8 mouse cellular contexts compared by ENCODE assay signal in the genomic region with DNA sequence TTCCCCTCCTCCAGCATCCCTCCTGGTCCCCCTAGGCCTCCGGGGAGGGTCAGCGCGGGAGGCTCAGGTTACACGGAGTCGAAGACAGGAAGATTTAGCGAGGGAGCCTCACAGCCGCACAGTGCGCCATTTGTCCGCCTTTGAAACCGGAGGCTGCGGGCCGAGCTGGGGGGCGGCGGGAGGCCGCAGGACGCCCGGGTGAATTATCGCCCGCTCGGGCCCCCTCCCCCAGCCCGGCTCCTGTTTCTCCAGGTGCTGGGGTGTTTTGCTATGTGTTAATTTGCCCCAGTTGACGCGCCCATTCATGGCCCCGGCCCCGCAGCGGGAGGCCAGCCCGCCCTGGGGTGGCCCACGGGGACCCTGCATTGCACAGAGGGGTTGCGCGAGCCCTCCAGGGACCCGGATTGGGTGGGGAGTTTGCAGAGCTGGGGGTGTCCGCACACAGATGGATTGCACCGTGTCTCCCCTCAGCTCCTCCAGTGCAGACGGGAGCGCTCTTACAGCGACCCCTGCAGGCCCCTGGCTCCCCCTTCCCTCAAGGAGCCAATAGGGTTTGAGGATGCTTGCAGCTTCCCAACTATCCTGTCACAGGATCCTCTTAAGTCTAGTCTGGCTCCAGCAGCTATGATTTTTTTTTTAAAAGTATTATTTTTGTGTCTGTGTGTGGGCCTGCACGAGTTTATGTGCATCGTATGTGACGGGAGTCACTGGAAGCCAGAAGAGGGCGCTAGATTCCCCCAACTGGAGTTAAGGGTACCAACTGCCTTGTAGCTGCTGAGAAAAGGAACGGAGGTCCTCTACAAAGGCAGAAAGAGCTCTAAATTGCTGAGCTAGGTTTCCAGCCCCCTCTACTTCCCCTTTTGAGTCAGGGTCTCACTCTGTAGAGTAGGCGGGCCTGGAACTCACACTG. TPM values are rescaled to one million over a fixed set of nuclear protein-coding genes. Genes with fewer than 3 reads are reported as not detected.
A peak's percentile ranks its signal among the peaks of the same experiment; 100 is the strongest.
DNase-seq lines count a peak whose midpoint lies in the region; ATAC-seq and TF ChIP-seq lines count a peak whose summit lies in the region.

No protein-coding gene starts in this region.

- 5% methylated on average over 42 of the region's 42 CpGs for WGBS in embryonic facial prominence, embryonic 12.5 days
- WGBS in hindbrain, embryonic 12.5 days = 5% methylated on average over 41 of the region's 42 CpGs
- WGBS in lung, embryonic 14.5 days = 6% methylated on average over 42 of the region's 42 CpGs
- 7% methylated on average over 40 of the region's 42 CpGs for WGBS in stomach, embryonic 14.5 days

- H3K4me2 ChIP-seq in embryonic facial prominence, embryonic 12.5 days (replicated peaks) = peak overlapping the region; percentile 64
- H3K4me2 ChIP-seq in hindbrain, embryonic 12.5 days (replicated peaks) = peak overlapping the region; percentile 75
- peak overlapping the region; percentile 80 for H3K4me2 ChIP-seq in lung, embryonic 14.5 days
- H3K4me2 ChIP-seq in stomach, embryonic 14.5 days (replicated peaks; ENCODE audit: low read depth, low read length) = peak overlapping the region; percentile 55

- H3K27ac ChIP-seq in layer of hippocampus, adult 2 months = no peak overlapping the region
- peak overlapping the region; percentile 94 for H3K27ac ChIP-seq in embryonic facial prominence, embryonic 12.5 days
- peak overlapping the region; percentile 74 for H3K27ac ChIP-seq in hindbrain, embryonic 12.5 days
- peak overlapping the region; percentile 78 for H3K27ac ChIP-seq in lung, embryonic 14.5 days (ENCODE audit: low read depth)
- H3K27ac ChIP-seq in stomach, embryonic 14.5 days (ENCODE audit: low read length) = peak overlapping the region; percentile 62; the same call in 1 of the 2 replicates

- ATAC-seq in embryonic facial prominence, embryonic 12.5 days (ENCODE audit: insufficient number of reproducible peaks, insufficient read depth, low FRiP score, low TSS enrichment) = peak; percentile 92
- peak; percentile 73 for ATAC-seq in hindbrain, embryonic 12.5 days (ENCODE audit: low FRiP score)
- peak; percentile 48 for ATAC-seq in lung, embryonic 14.5 days (ENCODE audit: insufficient read depth)
- peak; percentile 77 for ATAC-seq in stomach, embryonic 14.5 days (ENCODE audit: insufficient number of reproducible peaks, insufficient read depth, low FRiP score, low read depth)
- no peak for ATAC-seq in erythroblast, adult 5-6 weeks (replicated peaks; ENCODE audit: low FRiP score, poor library complexity, severe bottlenecking)

- no peaks in the 10 kb centered on the region for H3K9me3 ChIP-seq in embryonic facial prominence, embryonic 12.5 days
- no peaks in the 10 kb centered on the region for H3K9me3 ChIP-seq in hindbrain, embryonic 12.5 days (replicated peaks)
- no peaks in the 10 kb centered on the region for H3K9me3 ChIP-seq in lung, embryonic 14.5 days (ENCODE audit: low read depth, low read length)
- H3K9me3 ChIP-seq in stomach, embryonic 14.5 days (ENCODE audit: control insufficient read depth, low read depth, low read length) = no peaks in the 10 kb centered on the region

- peak overlapping the region; percentile 43 for H3K9ac ChIP-seq in embryonic facial prominence, embryonic 12.5 days
- peak overlapping the region; percentile 59 for H3K9ac ChIP-seq in hindbrain, embryonic 12.5 days
- peak overlapping the region; percentile 51 for H3K9ac ChIP-seq in lung, embryonic 14.5 days
- H3K9ac ChIP-seq in stomach, embryonic 14.5 days (replicated peaks; ENCODE audit: low read depth, low read length) = peak overlapping the region; percentile 15; the same call in 1 of the 2 replicates

- no peaks in the 10 kb centered on the region for H3K27me3 ChIP-seq in embryonic facial prominence, embryonic 12.5 days
- peaks cover 18% of the 10 kb centered on the region for H3K27me3 ChIP-seq in hindbrain, embryonic 12.5 days
- H3K27me3 ChIP-seq in lung, embryonic 14.5 days (ENCODE audit: insufficient read depth, low read length) = no peaks in the 10 kb centered on the region
- H3K27me3 ChIP-seq in stomach, embryonic 14.5 days (ENCODE audit: control insufficient read depth, insufficient read depth, low read length) = no peaks in the 10 kb centered on the region

- H3K4me1 ChIP-seq in embryonic facial prominence, embryonic 12.5 days = peaks cover 46% of the 10 kb centered on the region
- peaks cover 39% of the 10 kb centered on the region for H3K4me1 ChIP-seq in hindbrain, embryonic 12.5 days
- H3K4me1 ChIP-seq in lung, embryonic 14.5 days (ENCODE audit: insufficient read depth) = peaks cover 38% of the 10 kb centered on the region
- peaks cover 42% of the 10 kb centered on the region for H3K4me1 ChIP-seq in stomach, embryonic 14.5 days (ENCODE audit: control insufficient read depth, insufficient read depth, low read length)

- peak; percentile 55 for TF ChIP-seq CTCF in layer of hippocampus, adult 2 months (conservative IDR thresholded peaks at IDR 0.05)
- peak; percentile 70 for TF ChIP-seq CTCF in lung, embryonic 14.5 days (IDR thresholded peaks at IDR 0.05; ENCODE audit: low read depth)

- H3K36me3 ChIP-seq in embryonic facial prominence, embryonic 12.5 days = no peaks in the 10 kb centered on the region
- no peaks in the 10 kb centered on the region for H3K36me3 ChIP-seq in hindbrain, embryonic 12.5 days
- H3K36me3 ChIP-seq in lung, embryonic 14.5 days (ENCODE audit: insufficient read depth) = no peaks in the 10 kb centered on the region
- no peaks in the 10 kb centered on the region for H3K36me3 ChIP-seq in stomach, embryonic 14.5 days (ENCODE audit: control insufficient read depth, insufficient read depth, low read length)

- no peak overlapping the region for H3K4me3 ChIP-seq in layer of hippocampus, adult 2 months
- H3K4me3 ChIP-seq in embryonic facial prominence, embryonic 12.5 days = peak overlapping the region; percentile 34
- H3K4me3 ChIP-seq in hindbrain, embryonic 12.5 days = peak overlapping the region; percentile 36
- peak overlapping the region; percentile 34 for H3K4me3 ChIP-seq in lung, embryonic 14.5 days (ENCODE audit: low read depth, low read length)
- peak overlapping the region; percentile 22 for H3K4me3 ChIP-seq in stomach, embryonic 14.5 days (ENCODE audit: low read depth, low read length)

- DNase-seq in layer of hippocampus, adult 2 months (ENCODE audit: low spot score in 2 of 2) = no peak
- no peak for DNase-seq in layer of hippocampus, postnatal 36 days
- peak; percentile 83 for DNase-seq in lung, embryonic 14.5 days
- no peak for DNase-seq in spleen, adult 18-20 months

RNA-seq across cellular contexts. Expression of gene 1700122O11Rik, which starts 6.3 kb away (rescaled TPM):
- not detected for total RNA-seq in layer of hippocampus, adult 2 months (2021)
- not detected for total RNA-seq in layer of hippocampus, postnatal 36 days (2021)
- not detected in 2 replicates for polyA plus RNA-seq in embryonic facial prominence, embryonic 12.5 days (2016; fragmentation: Nextera tagmentation; extraction: Ambion mirVana)
- not detected in 2 replicates for polyA plus RNA-seq in hindbrain, embryonic 12.5 days (2016; fragmentation: Nextera tagmentation; extraction: Ambion mirVana)
- polyA plus RNA-seq in lung, embryonic 14.5 days (2014; fragmentation: Nextera tagmentation; extraction: Ambion mirVana) = not detected in 2 replicates
- polyA plus RNA-seq in stomach, embryonic 14.5 days (2014; fragmentation: Nextera tagmentation; extraction: Ambion mirVana) = not detected in 2 replicates
- total RNA-seq in erythroblast, adult 5-6 weeks (2015; ENCODE audit: low replicate concordance) = not detected in 2 replicates
- not detected in 2 replicates for total RNA-seq in erythroblast, adult 5-6 weeks (2017; ENCODE audit: low replicate concordance)

RNA-seq across cellular contexts. Expression of gene 1700067P10Rik, which starts 57.3 kb away (rescaled TPM):
- total RNA-seq in layer of hippocampus, adult 2 months (2021) = not detected
- not detected for total RNA-seq in layer of hippocampus, postnatal 36 days (2021)
- polyA plus RNA-seq in embryonic facial prominence, embryonic 12.5 days (2016; fragmentation: Nextera tagmentation; extraction: Ambion mirVana) = not detected in 2 replicates
- 0.26 TPM in 1 of 2 replicates, not detected in the other for polyA plus RNA-seq in hindbrain, embryonic 12.5 days (2016; fragmentation: Nextera tagmentation; extraction: Ambion mirVana)
- polyA plus RNA-seq in lung, embryonic 14.5 days (2014; fragmentation: Nextera tagmentation; extraction: Ambion mirVana) = not detected in 2 replicates
- not detected in 2 replicates for polyA plus RNA-seq in stomach, embryonic 14.5 days (2014; fragmentation: Nextera tagmentation; extraction: Ambion mirVana)
- total RNA-seq in erythroblast, adult 5-6 weeks (2015; ENCODE audit: low replicate concordance) = not detected in 2 replicates
- not detected in 2 replicates for total RNA-seq in erythroblast, adult 5-6 weeks (2017; ENCODE audit: low replicate concordance)
